Mouse (Mus musculus) brain, embryonic 14.5 days (tissue): ENCODE results near the gene Mb. TPM values are rescaled to one million over a fixed set of nuclear protein-coding genes. Genes with fewer than 3 reads are reported as not detected.
"Not testable (repeated sequence)": the region's sequence is repeated elsewhere in the genome, so short reads cannot be mapped to it uniquely, and the experiment has no call there.

Experiments used
- DNase-seq: peaks from one replicate; pipeline ENCODE4 v3.0.0-alpha.2; 2011; ENCODE audit warnings: low read depth
- CTCF ChIP-seq: fragments of 200-500 bp; IDR thresholded peaks from 2 replicates; pipeline ENCODE4 v1.5.1; 2012; ENCODE audit warnings: inconsistent platforms, mild to moderate bottlenecking, moderate library complexity, borderline replicate concordance; ENCODE audit not compliant: insufficient read depth, insufficient read length; ENCODE audit errors: extremely low read depth
- POLR2A ChIP-seq: fragments of 200-500 bp; IDR thresholded peaks from 2 replicates; pipeline ENCODE4 v1.6.1; 2012; ENCODE audit warnings: mild to moderate bottlenecking, inconsistent platforms, borderline replicate concordance; ENCODE audit not compliant: poor library complexity, insufficient read depth, insufficient read length, severe bottlenecking; ENCODE audit errors: extremely low read depth
- polyA plus RNA-seq: library from polyadenylated mRNA; depleted of rRNA; stranded (reverse); fragments of >200 nt; gene quantifications from 2 replicates; pipeline ENCODE4 v1.2.3, GENCODE M21; 2012

Mb gene
- polyA plus RNA-seq, 1 experiment, result 0.33 TPM

DNA sequence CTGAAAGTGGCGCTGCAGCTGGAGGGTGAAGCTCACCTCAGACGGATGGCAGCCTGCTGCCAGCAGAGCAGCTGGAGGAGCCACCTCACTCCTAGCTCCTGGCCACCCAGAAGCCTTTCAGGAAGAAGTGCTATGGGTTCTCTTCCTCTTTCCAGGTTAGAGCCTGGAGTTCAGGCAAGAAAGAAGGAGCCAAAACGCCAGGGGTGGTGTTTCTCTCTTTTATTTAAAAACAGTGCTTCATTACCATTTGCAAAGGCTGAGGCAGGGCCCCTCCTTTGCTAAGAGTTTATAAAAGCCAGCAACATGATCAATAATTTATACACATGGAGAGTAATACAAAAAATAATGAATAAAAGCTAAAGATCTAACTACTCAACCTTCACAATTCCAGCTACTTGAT lies 28.3 kb upstream of the Mb start:
- no peak for DNase-seq
- no peak for TF ChIP-seq CTCF
- no peak for TF ChIP-seq POLR2A

DNA sequence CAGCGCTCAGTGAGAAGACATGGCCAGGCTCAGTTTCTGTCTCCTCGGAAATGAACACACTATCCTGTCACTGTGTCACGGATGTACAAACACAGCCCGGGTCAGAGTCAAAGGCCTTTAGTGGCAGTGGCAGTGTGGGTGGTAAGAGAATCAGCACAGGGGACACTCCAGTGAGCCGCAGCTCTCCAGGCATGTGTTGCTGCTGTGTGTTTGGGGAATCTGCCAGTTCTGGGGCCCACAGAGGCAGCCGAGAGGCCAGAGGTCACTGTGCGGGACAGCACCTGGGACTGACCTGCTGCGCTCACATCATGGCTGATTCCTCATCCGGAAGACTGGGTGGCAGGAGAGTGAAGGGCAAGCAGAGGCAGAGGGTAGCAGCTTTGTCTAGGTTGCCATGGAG lies 27.4 kb upstream of the Mb start:
- TF ChIP-seq CTCF (no peak), POLR2A (no peak)
- no peak for DNase-seq

DNA sequence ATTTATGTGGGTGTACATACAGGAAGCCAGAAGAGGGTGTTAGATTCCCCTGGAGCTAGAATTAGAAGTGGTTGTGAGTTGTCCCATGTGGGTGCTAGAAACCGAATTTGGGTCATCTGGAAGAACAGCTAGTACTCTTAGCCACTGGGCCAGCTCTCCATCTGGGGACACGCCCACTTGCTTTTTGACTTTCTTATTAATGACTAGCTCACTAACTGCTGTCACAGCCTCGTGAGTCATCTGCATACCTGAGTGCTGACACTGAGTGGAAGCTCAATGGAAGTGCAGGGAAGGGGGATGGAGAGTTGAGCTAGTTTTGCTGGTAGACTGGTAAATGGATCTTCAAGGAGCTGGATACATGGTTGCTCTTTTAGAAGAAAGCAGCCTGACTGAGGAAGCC lies 26.1 kb upstream of the Mb start:
- TF ChIP-seq CTCF (no peak), POLR2A (no peak)
- DNase-seq, result no peak

DNA sequence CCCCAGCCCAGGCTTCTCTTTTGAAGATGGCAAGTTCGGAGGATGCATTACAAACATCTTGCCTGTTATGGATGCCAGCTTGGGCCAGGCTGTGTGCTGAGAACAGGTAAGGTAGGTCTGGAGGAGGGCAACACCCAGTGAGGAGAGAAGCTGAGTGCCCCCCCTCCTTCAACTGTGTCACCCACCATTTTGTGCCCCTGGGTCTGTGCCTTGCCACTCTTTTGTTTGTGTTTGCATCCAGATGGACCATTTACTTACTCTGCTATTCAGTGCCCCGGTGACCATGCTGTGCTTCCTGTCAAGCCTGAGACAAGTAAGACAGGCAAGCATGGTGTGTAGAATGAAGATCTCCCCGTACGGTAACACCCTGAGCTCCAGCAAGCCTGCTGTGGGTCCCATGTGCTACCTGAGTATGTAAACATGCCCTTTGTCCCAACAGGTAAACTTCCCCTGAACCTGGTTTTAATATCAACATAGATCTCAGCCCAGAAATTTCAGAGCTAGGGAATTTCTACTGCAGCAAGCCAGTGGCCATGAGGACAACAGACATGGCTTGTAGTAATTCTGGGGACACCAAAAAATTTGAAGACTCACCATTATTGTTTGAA lies 22.2 kb upstream of the Mb start:
- no peak for DNase-seq
- no peak for TF ChIP-seq CTCF
- no peak for TF ChIP-seq POLR2A

DNA sequence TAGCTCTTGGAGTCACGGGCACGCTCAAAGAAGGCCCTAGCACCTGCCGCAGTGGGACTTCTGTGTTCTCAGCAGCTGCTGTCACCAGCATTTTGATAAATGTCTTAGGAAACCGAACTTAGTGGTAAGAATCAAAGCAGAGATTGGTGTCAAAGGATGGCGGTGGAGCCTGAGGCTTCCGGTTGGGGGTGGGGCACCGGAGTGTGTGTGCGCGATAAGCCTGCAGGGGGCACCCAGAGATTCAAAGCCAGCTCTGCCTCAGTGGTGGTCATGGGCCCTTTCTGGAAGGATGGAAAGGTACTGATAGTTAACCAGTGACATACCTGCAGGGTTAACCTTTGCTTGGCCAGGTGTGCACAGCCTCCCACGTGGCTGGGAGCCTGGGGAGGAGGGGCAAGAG lies 21.0 kb upstream of the Mb start:
- TF ChIP-seq CTCF (peak; percentile 56), POLR2A (no peak)
- peak; percentile 54 for DNase-seq

DNA sequence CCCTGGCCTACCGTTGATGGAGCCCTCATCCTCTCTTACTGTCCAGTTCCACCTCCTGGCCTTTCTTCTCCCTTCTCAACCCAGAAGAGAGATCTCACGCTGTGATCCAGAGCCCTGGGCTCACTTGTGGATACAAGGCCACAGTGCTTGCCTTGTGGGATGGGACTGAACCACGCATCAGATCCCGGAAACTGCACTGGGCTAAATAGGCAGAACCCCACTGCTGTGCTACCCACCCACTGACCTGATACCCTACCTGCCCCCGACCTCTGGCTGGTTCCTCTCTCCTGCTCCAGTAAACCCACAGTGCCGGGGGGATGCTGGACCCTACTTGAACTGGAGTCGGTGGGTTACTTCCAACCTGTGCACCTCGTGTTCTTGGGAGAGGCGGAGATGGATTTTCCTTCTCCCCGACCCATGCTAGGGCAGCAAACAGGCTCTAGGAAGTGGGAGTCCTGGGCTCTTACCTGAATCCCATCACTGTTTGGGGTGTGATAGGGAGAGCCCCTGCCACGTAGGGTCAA lies 20.3 kb upstream of the Mb start:
- DNase-seq, result no peak
- no peak for TF ChIP-seq CTCF
- no peak for TF ChIP-seq POLR2A

DNA sequence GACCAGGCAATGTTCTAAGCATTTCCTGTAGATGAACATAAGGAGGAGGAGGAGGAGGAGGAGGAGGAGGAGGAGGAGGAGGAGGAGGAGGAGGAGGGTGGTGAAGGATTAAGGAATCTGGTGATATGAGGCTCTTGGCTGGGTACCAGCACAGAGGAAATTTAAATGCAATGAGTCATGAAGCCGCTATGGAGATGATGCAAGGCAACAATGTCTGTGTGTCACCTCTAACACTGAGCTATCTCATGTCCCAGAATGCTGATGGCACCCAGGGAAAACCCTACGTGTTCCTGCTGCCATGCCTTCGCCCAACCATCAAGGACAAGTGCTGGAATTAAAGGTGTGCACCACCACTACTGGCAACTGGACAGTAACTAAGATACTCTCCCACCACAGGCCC lies 18.5 kb upstream of the Mb start:
- DNase-seq, result no peak

DNA sequence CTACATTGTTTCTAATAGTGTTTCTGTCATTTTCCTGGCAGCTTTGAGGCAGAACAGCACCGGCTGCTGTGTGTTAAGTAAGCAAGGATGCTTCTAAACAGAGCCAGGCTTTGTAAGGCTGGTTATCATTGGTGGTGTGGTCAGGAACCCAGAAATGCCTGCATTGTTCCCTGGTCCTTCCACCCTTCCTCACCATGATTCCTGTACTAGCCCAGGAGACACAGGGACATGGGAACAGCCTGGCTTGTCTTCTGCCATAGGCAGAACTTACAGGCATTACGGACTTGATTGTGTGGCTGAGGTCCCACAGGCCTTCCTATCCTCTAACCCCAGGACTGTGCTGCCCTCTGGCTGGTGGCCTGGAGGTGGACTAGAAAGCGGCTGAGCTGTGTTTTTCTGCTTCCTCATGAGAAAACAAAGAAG lies 18.0 kb upstream of the Mb start:
- no peak for TF ChIP-seq POLR2A
- no peak for TF ChIP-seq CTCF
- no peak for DNase-seq

More for the DNA sequence above, 18.5 kb upstream of the Mb start:
- TF ChIP-seq CTCF (no peak), POLR2A (no peak)

DNA sequence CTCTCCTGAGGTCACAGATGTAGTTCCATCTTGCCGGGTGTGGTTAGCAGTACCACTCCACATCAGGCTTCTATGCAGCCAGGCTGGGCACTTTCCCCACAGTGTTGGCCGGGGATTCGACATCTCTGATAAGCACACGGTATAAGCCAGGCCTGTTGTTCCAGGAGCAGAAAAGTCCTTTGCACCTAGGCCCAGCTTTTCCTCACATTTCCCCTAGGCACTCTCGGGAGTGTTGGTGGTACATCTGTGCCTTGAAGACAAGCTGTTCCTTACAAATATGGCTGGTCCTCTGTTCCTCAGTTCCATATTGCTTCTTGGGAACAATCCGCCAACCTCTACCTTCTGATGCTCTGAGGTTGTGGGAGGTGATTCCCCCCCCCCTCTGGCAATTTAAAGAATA lies 15.8 kb upstream of the Mb start:
- no peak for TF ChIP-seq CTCF
- no peak for TF ChIP-seq POLR2A
- no peak for DNase-seq

DNA sequence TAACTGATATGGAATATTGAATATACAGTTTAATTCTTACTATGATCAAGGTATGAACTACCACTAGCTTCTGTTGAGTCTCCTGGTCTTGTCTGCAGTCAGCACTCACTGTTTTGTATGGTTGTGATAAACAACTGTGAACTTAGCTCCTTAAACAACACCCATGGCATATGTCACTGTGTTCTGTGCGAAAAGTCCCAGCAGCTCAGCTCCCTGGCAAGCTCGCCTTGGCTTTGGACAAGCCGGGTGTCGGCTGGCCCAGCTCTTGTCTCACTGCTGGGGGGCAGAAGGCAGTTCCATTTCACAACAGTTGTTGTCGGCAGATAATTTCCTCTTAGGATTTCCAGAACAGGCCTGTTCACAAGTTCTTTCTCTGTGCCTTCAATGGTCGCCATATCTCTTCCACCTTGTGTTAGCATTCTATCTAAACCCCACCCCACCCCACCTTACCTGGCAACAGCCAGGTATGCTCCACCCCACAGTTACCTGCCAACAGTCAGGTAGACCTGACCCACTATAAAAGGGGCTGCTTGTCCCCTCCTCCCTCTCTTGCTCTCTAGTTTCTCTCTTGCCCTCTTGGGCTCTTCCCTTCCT lies 14.9 kb upstream of the Mb start:
- DNase-seq, result no peak
- no peak for TF ChIP-seq POLR2A
- TF ChIP-seq CTCF, result no peak

DNA sequence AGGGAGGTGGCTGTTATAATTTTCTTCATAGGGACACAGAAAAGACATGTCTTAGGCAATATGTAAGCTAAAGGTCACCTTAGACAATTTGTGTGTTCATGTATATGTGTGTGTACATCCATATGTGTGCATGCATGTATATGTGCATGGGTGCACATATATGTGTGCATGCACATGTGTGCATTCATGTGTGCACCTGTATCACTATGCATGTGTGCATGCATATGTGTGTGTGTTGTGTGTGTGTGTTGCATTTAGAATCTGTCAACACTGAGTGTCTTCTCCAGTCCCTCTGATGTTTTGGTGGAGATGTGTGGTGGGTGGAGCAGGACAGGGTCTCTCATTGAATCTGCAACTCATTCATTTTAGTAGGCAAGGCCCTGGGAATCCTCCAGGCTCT lies 12.3 kb upstream of the Mb start:
- TF ChIP-seq POLR2A (no peak), CTCF (no peak)
- no peak for DNase-seq

DNA sequence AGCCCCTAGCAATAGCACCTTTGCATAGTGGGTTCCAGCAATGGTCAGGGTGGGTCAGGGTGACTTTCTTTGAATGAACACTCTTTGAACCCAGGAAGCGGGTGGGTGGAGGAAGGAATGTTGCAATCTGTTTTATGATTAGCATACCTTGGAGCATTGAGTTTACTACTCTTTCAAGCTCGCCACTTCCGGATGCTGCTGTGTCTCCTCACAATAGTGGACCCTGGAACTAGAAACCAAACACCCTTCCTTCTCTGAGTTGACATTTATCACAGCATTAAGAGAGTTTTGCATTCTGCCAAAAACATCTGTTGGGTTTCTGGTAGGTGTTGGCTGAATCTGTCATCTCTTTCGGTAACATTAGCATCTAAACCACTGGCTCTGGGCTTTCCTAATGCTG lies 8.9 kb upstream of the Mb start:
- DNase-seq, result not testable (repeated sequence)
